Mouse (Mus musculus): Measurements from ENCODE around the gene Angpt4. TPM values are rescaled to one million over a fixed set of nuclear protein-coding genes. Genes with fewer than 3 reads are reported as not detected.

The Angpt4 gene
- total and polyA plus RNA-seq, 2 experiments from 2014 or later, result 0.12 TPM; not detected in 1

GRCm38 (mm10) chr2:151925715-151926114, 14.7 kb downstream of the Angpt4 start:
- no peak overlapping the region for H3K9ac ChIP-seq (replicated peaks; ENCODE audit: low read depth, low read length)
- WGBS, result 16% methylated on average over 4 of the region's 4 CpGs
- H3K9me3 ChIP-seq (replicated peaks; ENCODE audit: control insufficient read depth, low read length), result no peaks in the 10 kb centered on the region
- no peak overlapping the region for H3K4me3 ChIP-seq (ENCODE audit: low read depth, low read length)
- no peaks in the 10 kb centered on the region for H3K27me3 ChIP-seq (ENCODE audit: control insufficient read depth, insufficient read depth, low read length)
- no peak overlapping the region for H3K27ac ChIP-seq (ENCODE audit: low read depth)
- no peak for TF ChIP-seq CTCF (IDR thresholded peaks at IDR 0.05; ENCODE audit: low read depth)
- no peak overlapping the region for H3K4me2 ChIP-seq (ENCODE audit: low read depth, low read length)
- H3K4me1 ChIP-seq (ENCODE audit: control insufficient read depth, insufficient read depth), result peaks cover 11% of the 10 kb centered on the region; the same call in 1 of the 2 replicates
- DNase-seq (ENCODE audit: low spot score), result peak; percentile 46
- H3K36me3 ChIP-seq (replicated peaks; ENCODE audit: control insufficient read depth, insufficient read depth, low read length), result no peaks in the 10 kb centered on the region
- peak; percentile 60 for ATAC-seq (ENCODE audit: insufficient read depth, low read depth)

DNA sequence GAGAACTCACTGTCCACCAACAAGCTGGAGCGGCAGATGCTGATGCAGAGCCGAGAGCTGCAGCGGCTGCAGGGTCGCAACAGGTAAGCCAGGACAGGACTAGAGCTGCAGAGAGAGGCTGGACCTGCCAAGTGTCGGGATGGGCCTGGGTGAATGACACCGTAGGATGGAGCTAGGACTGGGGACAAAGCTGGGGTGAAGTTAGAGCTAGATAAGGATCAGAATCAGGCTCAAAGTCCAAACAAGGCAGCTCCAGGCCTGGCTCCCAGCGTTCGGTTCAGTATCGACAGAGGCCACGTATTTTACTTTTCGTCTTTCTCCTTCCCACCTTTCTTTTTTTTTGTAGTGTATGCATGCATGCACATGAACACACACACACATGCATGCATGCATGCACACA, 16.1 kb downstream of the Angpt4 start:
- no peak overlapping the region for H3K4me3 ChIP-seq (ENCODE audit: low read depth, low read length)
- 85% methylated on average over 11 of the region's 11 CpGs for WGBS
- H3K9me3 ChIP-seq (replicated peaks; ENCODE audit: control insufficient read depth, low read length), result no peaks in the 10 kb centered on the region
- peaks cover 11% of the 10 kb centered on the region; the same call in 1 of the 2 replicates for H3K4me1 ChIP-seq (ENCODE audit: control insufficient read depth, insufficient read depth)
- no peak overlapping the region for H3K27ac ChIP-seq (ENCODE audit: low read depth)
- TF ChIP-seq EP300 (IDR thresholded peaks at IDR 0.05; ENCODE audit: low read depth) (no peak), CTCF (IDR thresholded peaks at IDR 0.05; ENCODE audit: low read depth) (no peak)
- no peaks in the 10 kb centered on the region for H3K27me3 ChIP-seq (ENCODE audit: control insufficient read depth, insufficient read depth, low read length)
- H3K36me3 ChIP-seq (replicated peaks; ENCODE audit: control insufficient read depth, insufficient read depth, low read length), result no peaks in the 10 kb centered on the region
- no peak for DNase-seq (ENCODE audit: low spot score)
- H3K4me2 ChIP-seq (ENCODE audit: low read depth, low read length), result no peak overlapping the region
- no peak for ATAC-seq (ENCODE audit: insufficient read depth, low read depth)
- H3K9ac ChIP-seq (replicated peaks; ENCODE audit: low read depth, low read length), result no peak overlapping the region

DNA sequence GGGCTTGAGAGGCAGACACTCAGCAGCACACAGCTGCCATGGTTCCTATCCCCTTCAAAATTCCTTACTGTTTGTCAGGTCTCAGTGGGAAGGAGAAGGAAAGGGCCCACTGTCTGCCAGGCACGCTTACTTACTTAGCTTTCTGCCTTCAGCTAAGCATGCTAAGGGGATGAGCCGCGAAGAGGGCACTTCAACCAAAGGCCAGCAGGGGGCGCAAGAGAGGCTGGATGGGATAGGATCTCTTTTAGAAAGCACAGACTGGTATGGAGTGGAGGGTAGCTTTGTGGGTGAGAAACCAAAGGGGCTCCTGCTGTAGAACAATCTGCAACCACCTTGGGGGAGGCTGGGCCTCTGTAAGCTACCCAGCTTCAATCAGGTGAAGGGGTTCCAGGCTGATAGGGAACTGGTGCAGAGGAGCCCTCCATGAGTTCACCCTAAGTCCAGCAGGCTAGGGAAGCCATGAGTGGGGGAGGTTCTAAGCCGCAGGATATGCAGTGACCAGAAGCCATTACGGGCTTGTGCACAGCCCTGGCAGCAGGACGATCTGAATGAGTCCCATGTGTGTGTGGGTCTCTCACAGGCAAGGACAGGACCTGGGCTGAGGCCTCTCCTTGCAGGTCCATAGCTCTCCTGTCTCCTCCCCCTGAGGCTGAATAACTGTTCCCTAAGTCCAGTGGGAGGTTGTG, 19.5 kb downstream of the Angpt4 start:
- 29% methylated on average over 7 of the region's 7 CpGs for WGBS
- no peak overlapping the region for H3K4me3 ChIP-seq (ENCODE audit: low read depth, low read length)
- no peak overlapping the region for H3K4me2 ChIP-seq (ENCODE audit: low read depth, low read length)
- no peaks in the 10 kb centered on the region for H3K36me3 ChIP-seq (replicated peaks; ENCODE audit: control insufficient read depth, insufficient read depth, low read length)
- no peak for TF ChIP-seq EP300 (IDR thresholded peaks at IDR 0.05; ENCODE audit: low read depth)
- TF ChIP-seq CTCF (IDR thresholded peaks at IDR 0.05; ENCODE audit: low read depth), result peak; percentile 87
- no peaks in the 10 kb centered on the region for H3K27me3 ChIP-seq (ENCODE audit: control insufficient read depth, insufficient read depth, low read length)
- ATAC-seq (ENCODE audit: insufficient read depth, low read depth) (no peak), DNase-seq (ENCODE audit: low spot score) (peak; percentile 63)
- peaks cover 6% of the 10 kb centered on the region; the same call in 1 of the 2 replicates for H3K4me1 ChIP-seq (ENCODE audit: control insufficient read depth, insufficient read depth)
- H3K9me3 ChIP-seq (replicated peaks; ENCODE audit: control insufficient read depth, low read length), result no peaks in the 10 kb centered on the region
- H3K9ac ChIP-seq (replicated peaks; ENCODE audit: low read depth, low read length), result no peak overlapping the region
- H3K27ac ChIP-seq (ENCODE audit: low read depth), result no peak overlapping the region

GRCm38 (mm10) chr2:151937893-151938292, 26.9 kb downstream of the Angpt4 start:
- TF ChIP-seq EP300 (IDR thresholded peaks at IDR 0.05; ENCODE audit: low read depth) (no peak), CTCF (IDR thresholded peaks at IDR 0.05; ENCODE audit: low read depth) (no peak)
- ATAC-seq (ENCODE audit: insufficient read depth, low read depth), result no peak
- H3K36me3 ChIP-seq (replicated peaks; ENCODE audit: control insufficient read depth, insufficient read depth, low read length), result no peaks in the 10 kb centered on the region
- 40% methylated on average over 3 of the region's 3 CpGs for WGBS
- DNase-seq (ENCODE audit: low spot score), result no peak
- peaks cover 7% of the 10 kb centered on the region; the same call in 1 of the 2 replicates for H3K27me3 ChIP-seq (ENCODE audit: control insufficient read depth, insufficient read depth, low read length)
- no peaks in the 10 kb centered on the region for H3K4me1 ChIP-seq (ENCODE audit: control insufficient read depth, insufficient read depth)
- no peak overlapping the region for H3K9ac ChIP-seq (replicated peaks; ENCODE audit: low read depth, low read length)
- no peak overlapping the region for H3K27ac ChIP-seq (ENCODE audit: low read depth)
- no peak overlapping the region for H3K4me3 ChIP-seq (ENCODE audit: low read depth, low read length)
- no peaks in the 10 kb centered on the region for H3K9me3 ChIP-seq (replicated peaks; ENCODE audit: control insufficient read depth, low read length)
- H3K4me2 ChIP-seq (ENCODE audit: low read depth, low read length), result no peak overlapping the region

- TF ChIP-seq CTCF (IDR thresholded peaks at IDR 0.05; ENCODE audit: low read depth), result no peak
- TF ChIP-seq EP300 (IDR thresholded peaks at IDR 0.05; ENCODE audit: low read depth), result no peak
- H3K27ac ChIP-seq (ENCODE audit: low read depth), result no peak overlapping the region
- no peaks in the 10 kb centered on the region for H3K4me1 ChIP-seq (ENCODE audit: control insufficient read depth, insufficient read depth)
- DNase-seq (ENCODE audit: low spot score) (no peak), ATAC-seq (ENCODE audit: insufficient read depth, low read depth) (no peak)
- H3K9me3 ChIP-seq (replicated peaks; ENCODE audit: control insufficient read depth, low read length), result no peaks in the 10 kb centered on the region
- no peak overlapping the region for H3K4me3 ChIP-seq (ENCODE audit: low read depth, low read length)
- WGBS, result 45% methylated on average over 11 of the region's 11 CpGs
- H3K36me3 ChIP-seq (replicated peaks; ENCODE audit: control insufficient read depth, insufficient read depth, low read length), result no peaks in the 10 kb centered on the region
- no peak overlapping the region for H3K4me2 ChIP-seq (ENCODE audit: low read depth, low read length)
- no peak overlapping the region for H3K9ac ChIP-seq (replicated peaks; ENCODE audit: low read depth, low read length)
- H3K27me3 ChIP-seq (ENCODE audit: control insufficient read depth, insufficient read depth, low read length), result peaks cover 7% of the 10 kb centered on the region; the same call in 1 of the 2 replicates
These were observed 27.8 kb downstream of the Angpt4 start for GRCm38 (mm10) chr2:151938780-151939200.

Measured in heart, postnatal 0 days (tissue).